Mouse (Mus musculus) thymus, adult 2 months (tissue): ENCODE results near the gene Nfkbib. TPM values are rescaled to one million over a fixed set of nuclear protein-coding genes. Genes with fewer than 3 reads are reported as not detected.

Experiments used
- DNase-seq: peaks from one replicate; pipeline ENCODE4 v3.0.0; 2021
- H3K27ac ChIP-seq: fragments of 200-500 bp; 2 replicates; pipeline ENCODE4 v1.5.1; 2012; ENCODE audit warnings: low read length, control low read depth; ENCODE audit not compliant: control insufficient read depth, insufficient read depth
- H3K27me3 ChIP-seq: fragments of 200-500 bp; 2 replicates; pipeline ENCODE4 v1.6.1; 2012; ENCODE audit warnings: mild to moderate bottlenecking, low read length, moderate library complexity, mixed read lengths; ENCODE audit not compliant: control insufficient read depth, insufficient read depth
- H3K36me3 ChIP-seq: fragments of 200-500 bp; 2 replicates; pipeline ENCODE4 v1.6.1; 2012; ENCODE audit warnings: mild to moderate bottlenecking, low read length, moderate library complexity; ENCODE audit not compliant: control insufficient read depth, insufficient read depth
- H3K4me1 ChIP-seq: fragments of 200-500 bp; replicated peaks from 2 replicates; pipeline ENCODE4 v1.6.1; 2012; ENCODE audit warnings: low read length; ENCODE audit not compliant: control insufficient read depth, insufficient read depth
- H3K4me3 ChIP-seq: fragments of 200-500 bp; 2 replicates; pipeline ENCODE4 v1.5.1; 2012; ENCODE audit warnings: mild to moderate bottlenecking, low read length, control low read depth, moderate library complexity; ENCODE audit not compliant: control insufficient read depth, insufficient read depth
- CTCF ChIP-seq: fragments of 200-500 bp; IDR thresholded peaks from 2 replicates; pipeline ENCODE4 v1.5.1; 2012; ENCODE audit warnings: mild to moderate bottlenecking, control low read depth, low read length, moderate library complexity, borderline replicate concordance; ENCODE audit not compliant: control insufficient read depth, poor library complexity, insufficient read depth; ENCODE audit errors: extremely low read depth
- POLR2A ChIP-seq: fragments of 200-500 bp; IDR thresholded peaks from 2 replicates; pipeline ENCODE4 v1.6.1; 2012; ENCODE audit warnings: mild to moderate bottlenecking, low read length, control low read depth, moderate library complexity; ENCODE audit not compliant: control insufficient read depth, poor library complexity, insufficient read depth; ENCODE audit errors: extremely low read depth
- WGBS: fragments of 180-500 bp; shearing (Covaris S2); methylation state at CpG from one replicate; pipeline ENCODE4 v1.1.7; 2018; 5-methylcytosine and 5-hydroxymethylcytosine counted together
- polyA plus RNA-seq: library from polyadenylated mRNA; depleted of rRNA; stranded (reverse); fragments of >200 nt; gene quantifications from 2 replicates; pipeline ENCODE4 v1.2.3, GENCODE M21; 2012

Nfkbib gene
- polyA plus RNA-seq, 1 experiment = 75.5 TPM

- H3K27ac ChIP-seq = no peak overlapping the region
- H3K36me3 ChIP-seq = peaks cover 45% of the 10 kb centered on the region
- H3K4me1 ChIP-seq = peaks cover 27% of the 10 kb centered on the region
- WGBS = 46% methylated on average over 4 of the region's 4 CpGs
- no peaks in the 10 kb centered on the region for H3K27me3 ChIP-seq
- 0 out of 2 replicates have a peak overlapping the region, but pooled peaks have one; percentile 2 for H3K4me3 ChIP-seq
- TF ChIP-seq CTCF = no peak
- TF ChIP-seq POLR2A = no peak
- DNase-seq = no peak
These were observed 45.1 kb upstream of the Nfkbib start for GRCm38 (mm10) chr7:28812436-28812835.

- TF ChIP-seq POLR2A = no peak
- no peak for TF ChIP-seq CTCF
- no peak overlapping the region for H3K27ac ChIP-seq
These were observed 44.4 kb upstream of the Nfkbib start for GRCm38 (mm10) chr7:28811640-28812275.

GRCm38 (mm10) chr7:28811228-28811627 lies 43.9 kb upstream of the Nfkbib start:
- no peak for TF ChIP-seq CTCF
- TF ChIP-seq POLR2A = no peak
- Histone ChIP-seq H3K27me3 (no peaks in the 10 kb centered on the region), H3K4me1 (peaks cover 27% of the 10 kb centered on the region), H3K27ac (0 out of 2 replicates have a peak overlapping the region, but pooled peaks have one; percentile 29), H3K4me3 (peak overlapping the region; percentile 68), H3K36me3 (peaks cover 33% of the 10 kb centered on the region)
- under 1% methylated on average over 40 of the region's 40 CpGs for WGBS
- peak; percentile 94 for DNase-seq

More at GRCm38 (mm10) chr7:28811640-28812275, 44.4 kb upstream of the Nfkbib start:
- Histone ChIP-seq H3K36me3 (peaks cover 38% of the 10 kb centered on the region), H3K4me1 (peaks cover 27% of the 10 kb centered on the region), H3K27me3 (no peaks in the 10 kb centered on the region), H3K4me3 (peak overlapping the region; percentile 68)
- DNase-seq = no peak
- 4% methylated on average over 7 of the region's 7 CpGs for WGBS

GRCm38 (mm10) chr7:28810107-28811066 lies 43.1 kb upstream of the Nfkbib start:
- TF ChIP-seq POLR2A (peak; percentile 94), CTCF (no peak)
- Histone ChIP-seq H3K4me1 (peaks cover 22% of the 10 kb centered on the region), H3K36me3 (peaks cover 24% of the 10 kb centered on the region), H3K27ac (peak overlapping the region; percentile 93), H3K27me3 (no peaks in the 10 kb centered on the region), H3K4me3 (peak overlapping the region; percentile 74)
- peak; percentile 99 for DNase-seq
- under 1% methylated on average over 70 of the region's 70 CpGs for WGBS

- H3K36me3 ChIP-seq = peaks cover 16% of the 10 kb centered on the region
- peak; percentile 73 for DNase-seq
- peaks cover 22% of the 10 kb centered on the region for H3K4me1 ChIP-seq
- H3K4me3 ChIP-seq = peak overlapping the region; percentile 74
- WGBS = under 1% methylated on average over 35 of the region's 35 CpGs
- H3K27ac ChIP-seq = peak overlapping the region; percentile 93
- TF ChIP-seq POLR2A = no peak
- no peak for TF ChIP-seq CTCF
- no peaks in the 10 kb centered on the region for H3K27me3 ChIP-seq
These were observed 42.2 kb upstream of the Nfkbib start for GRCm38 (mm10) chr7:28809401-28810089.

- H3K27me3 ChIP-seq = no peaks in the 10 kb centered on the region
- H3K36me3 ChIP-seq = peaks cover 10% of the 10 kb centered on the region
- peak overlapping the region; percentile 74 for H3K4me3 ChIP-seq
- H3K4me1 ChIP-seq = peaks cover 22% of the 10 kb centered on the region
- TF ChIP-seq POLR2A (peak; percentile 91), CTCF (no peak)
- H3K27ac ChIP-seq = peak overlapping the region; percentile 95
- DNase-seq = peak; percentile 97
- 0% methylated on average over 32 of the region's 32 CpGs for WGBS
These were observed 41.7 kb upstream of the Nfkbib start for GRCm38 (mm10) chr7:28808957-28809393.
